Mouse (Mus musculus) liver, embryonic 14.5 days (tissue): Measurements from ENCODE around the gene Mxra7.

Source experiments
- CTCF ChIP-seq: IDR thresholded peaks from 2 replicates; pipeline ENCODE4 v1.5.1; 2016; ENCODE audit warnings: antibody characterized with exemption, low read depth, control low read depth
- EP300 ChIP-seq: IDR thresholded peaks from 2 replicates; pipeline ENCODE4 v1.6.1; 2016; ENCODE audit warnings: antibody characterized with exemption, low read depth

GRCm38 (mm10) chr11:116847187-116848085 is 19.6 kb upstream of the Mxra7 start:
- TF ChIP-seq CTCF: no peak
- TF ChIP-seq EP300: no peak
